In genomic region chr1:131319598-131320330, GRCm38 (mm10) we compare ENCODE assay signal across 15 mouse cellular contexts. TPM values are rescaled to one million over a fixed set of nuclear protein-coding genes. Genes with fewer than 3 reads are reported as not detected.
DNase-seq lines count a peak whose midpoint lies in the region; ATAC-seq and TF ChIP-seq lines count a peak whose summit lies in the region.
"Had no signal": no experiment of that assay in that cellular context is flagged by ENCODE, and none has a peak within 500 bp of the region (broad histone marks: within the 10 kb centered on the region; RNA-seq: fewer than 3 reads in every experiment).

No protein-coding gene starts in this region.

- ATAC-seq in kidney, postnatal 0 days (replicated peaks; ENCODE audit: low FRiP score, low read depth) = no peak
- ATAC-seq in kidney, embryonic 16.5 days (ENCODE audit: low FRiP score, low TSS enrichment) = no peak
- peak; percentile 65 for ATAC-seq in hindbrain, embryonic 16.5 days
- ATAC-seq: inflammation-experienced regulatory T-cells, adult 6 months had no signal

- H3K9me3 ChIP-seq in kidney, postnatal 0 days (replicated peaks; ENCODE audit: low read length) = no peaks in the 10 kb centered on the region
- no peaks in the 10 kb centered on the region for H3K9me3 ChIP-seq in kidney, embryonic 16.5 days (ENCODE audit: low read length)
- H3K9me3 ChIP-seq in hindbrain, embryonic 16.5 days (ENCODE audit: control insufficient read depth, low read length) = no peaks in the 10 kb centered on the region
- H3K9me3 ChIP-seq: embryonic facial prominence, embryonic 15.5 days; heart, embryonic 13.5 days; limb, embryonic 15.5 days had no signal

- no peak overlapping the region for H3K9ac ChIP-seq in kidney, postnatal 0 days (ENCODE audit: low read depth, low read length)
- no peak overlapping the region for H3K9ac ChIP-seq in kidney, embryonic 16.5 days (replicated peaks; ENCODE audit: low read length)
- H3K9ac ChIP-seq in hindbrain, embryonic 16.5 days (ENCODE audit: low read depth, low read length) = no peak overlapping the region
- H3K9ac ChIP-seq: embryonic facial prominence, embryonic 15.5 days; heart, embryonic 13.5 days; limb, embryonic 15.5 days had no signal

- WGBS in kidney, postnatal 0 days = 90% methylated on average over 3 of the region's 3 CpGs
- WGBS in kidney, embryonic 16.5 days = 91% methylated on average over 3 of the region's 3 CpGs
- WGBS in hindbrain, embryonic 16.5 days = 84% methylated on average over 3 of the region's 3 CpGs

- H3K4me2 ChIP-seq in kidney, postnatal 0 days (ENCODE audit: low read length) = no peak overlapping the region
- no peak overlapping the region for H3K4me2 ChIP-seq in kidney, embryonic 16.5 days (replicated peaks; ENCODE audit: low read depth, low read length)
- H3K4me2 ChIP-seq in hindbrain, embryonic 16.5 days (ENCODE audit: low read length) = no peak overlapping the region
- H3K4me2 ChIP-seq: embryonic facial prominence, embryonic 15.5 days; heart, embryonic 13.5 days; limb, embryonic 15.5 days; midbrain, embryonic 11.5 days had no signal

- H3K4me1 ChIP-seq in kidney, postnatal 0 days (replicated peaks; ENCODE audit: insufficient read depth, low read length) = no peaks in the 10 kb centered on the region
- no peaks in the 10 kb centered on the region for H3K4me1 ChIP-seq in kidney, embryonic 16.5 days (ENCODE audit: insufficient read depth, low read length)
- no peaks in the 10 kb centered on the region for H3K4me1 ChIP-seq in hindbrain, embryonic 16.5 days (ENCODE audit: control insufficient read depth, insufficient read depth, low read depth, low read length)
- H3K4me1 ChIP-seq: embryonic facial prominence, embryonic 15.5 days; limb, embryonic 15.5 days had no signal

- H3K27me3 ChIP-seq in kidney, postnatal 0 days (ENCODE audit: insufficient read depth, low read length) = no peaks in the 10 kb centered on the region
- H3K27me3 ChIP-seq in kidney, embryonic 16.5 days (ENCODE audit: insufficient read depth, low read length) = no peaks in the 10 kb centered on the region
- H3K27me3 ChIP-seq in hindbrain, embryonic 16.5 days (replicated peaks; ENCODE audit: control insufficient read depth, insufficient read depth, low read length) = no peaks in the 10 kb centered on the region
- H3K27me3 ChIP-seq: embryonic facial prominence, embryonic 15.5 days; heart, embryonic 13.5 days; limb, embryonic 15.5 days had no signal

- TF ChIP-seq CTCF in kidney, postnatal 0 days (IDR thresholded peaks at IDR 0.05; ENCODE audit: low read depth) = peak; percentile 55

- no peak overlapping the region for H3K27ac ChIP-seq in kidney, postnatal 0 days
- H3K27ac ChIP-seq in kidney, embryonic 16.5 days (ENCODE audit: low read length) = no peak overlapping the region
- no peak overlapping the region for H3K27ac ChIP-seq in hindbrain, embryonic 16.5 days (ENCODE audit: low read depth, low read length)
- H3K27ac ChIP-seq: embryonic facial prominence, embryonic 15.5 days; heart, embryonic 13.5 days; limb, embryonic 15.5 days had no signal

- no peak overlapping the region for H3K4me3 ChIP-seq in kidney, postnatal 0 days (replicated peaks; ENCODE audit: low read depth, low read length)
- H3K4me3 ChIP-seq in kidney, embryonic 16.5 days (ENCODE audit: low read length) = no peak overlapping the region
- no peak overlapping the region for H3K4me3 ChIP-seq in hindbrain, embryonic 16.5 days (ENCODE audit: low read length)
- H3K4me3 ChIP-seq: embryonic facial prominence, embryonic 15.5 days; heart, embryonic 13.5 days; limb, embryonic 15.5 days had no signal

- H3K36me3 ChIP-seq in kidney, postnatal 0 days (ENCODE audit: insufficient read depth, low read length) = peaks cover 24% of the 10 kb centered on the region
- peaks cover 42% of the 10 kb centered on the region for H3K36me3 ChIP-seq in kidney, embryonic 16.5 days (ENCODE audit: insufficient read depth, low read length)
- H3K36me3 ChIP-seq in hindbrain, embryonic 16.5 days (ENCODE audit: control insufficient read depth, insufficient read depth, low read length) = peaks cover 17% of the 10 kb centered on the region

- peak; percentile 38 to 39 for DNase-seq in cerebellum, postnatal 10 days
- no peak for DNase-seq in cerebellum, adult 9-10 months
- no peak for DNase-seq in kidney, postnatal 0 days (ENCODE audit: low spot score)
- peak; percentile 9 for DNase-seq in 3T3-L1 (ENCODE audit: low read depth, low spot score)
- DNase-seq in embryo, embryonic 10 days (ENCODE audit: low spot score) = no peak
- DNase-seq in adrenal gland, adult 18-20 months (ENCODE audit: low spot score in 2 of 2) = no peak
- DNase-seq: adrenal gland, postnatal 14 days; gastrocnemius, postnatal 36 days had no signal

RNA-seq across cellular contexts. Expression of gene Ikbke, which starts 40.4 kb away (rescaled TPM):
- 3.0 TPM in 2 replicates for polyA plus RNA-seq in kidney, postnatal 0 days (2015; fragmentation: Nextera tagmentation; extraction: Ambion mirVana)
- 4.8 and 5.5 TPM in 2 replicates for polyA plus RNA-seq in kidney, embryonic 16.5 days (2015; fragmentation: Nextera tagmentation; extraction: Ambion mirVana)
- polyA plus RNA-seq in hindbrain, embryonic 16.5 days (2015; fragmentation: Nextera tagmentation; extraction: Ambion mirVana) = 0.76 and 1.3 TPM in 2 replicates
- total RNA-seq in adrenal gland, adult 18-20 months (2021) = 10 to 100 TPM; 11.9 to 16.1 TPM

Comparison
In these comparisons a context has a peak if more than half of its experiments do, and no peak if none do; other contexts are left out.
1. DNase-seq: peak in cerebellum, postnatal 10 days (2 of 2) and 3T3-L1 (single experiment); none in cerebellum, adult 9-10 months (single experiment), kidney, postnatal 0 days (single experiment), embryo, embryonic 10 days (single experiment) and adrenal gland, adult 18-20 months (0 of 2).